Comparison of ENCODE assay signal across 25 mouse cellular contexts in genomic region chr1:172323298-172323697, GRCm38 (mm10). TPM values are rescaled to one million over a fixed set of nuclear protein-coding genes. Genes with fewer than 3 reads are reported as not detected.
A peak's percentile ranks its signal among the peaks of the same experiment; 100 is the strongest.
DNase-seq lines count a peak whose midpoint lies in the region; ATAC-seq and TF ChIP-seq lines count a peak whose summit lies in the region.
"Had no signal": no experiment of that assay in that cellular context is flagged by ENCODE, and none has a peak within 500 bp of the region (broad histone marks: within the 10 kb centered on the region; RNA-seq: fewer than 3 reads in every experiment).

No protein-coding gene starts in this region.

- DNase-seq in cerebellum, adult 9-11 months, result peak; percentile 30
- DNase-seq in cerebellum, postnatal 14 days, result no peak
- DNase-seq in hindbrain, embryonic 11.5 days (ENCODE audit: low spot score), result no peak
- no peak for DNase-seq in hindbrain, postnatal 0 days (ENCODE audit: low spot score)
- DNase-seq in right cerebral cortex, postnatal 14 days, result peak; percentile 6
- DNase-seq in right cerebral cortex, postnatal 25 days, result no peak
- no peak for DNase-seq in thymus, postnatal 25 days
- DNase-seq in thymus, postnatal 4 days, result no peak
- DNase-seq: adrenal gland, adult 2 months; heart, adult 11 months; heart, postnatal 10 days; kidney, postnatal 25 days; left cerebral cortex, postnatal 4 days; lung, postnatal 36 days had no signal

- peak overlapping the region; percentile 13; the same call in 1 of the 2 replicates for H3K27ac ChIP-seq in hindbrain, embryonic 11.5 days (ENCODE audit: low read depth, low read length)
- no peak overlapping the region for H3K27ac ChIP-seq in hindbrain, postnatal 0 days
- H3K27ac ChIP-seq: limb, embryonic 15.5 days; liver, embryonic 15.5 days; lung, embryonic 15.5 days; neural tube, embryonic 15.5 days had no signal

- no peak for ATAC-seq in hindbrain, embryonic 11.5 days (ENCODE audit: low FRiP score)
- ATAC-seq in hindbrain, postnatal 0 days, result no peak
- ATAC-seq: intestine, postnatal 0 days; midbrain, embryonic 16.5 days; Patski had no signal

- peaks cover 7% of the 10 kb centered on the region for H3K4me1 ChIP-seq in hindbrain, embryonic 11.5 days (replicated peaks; ENCODE audit: control insufficient read depth, insufficient read depth, low read length)
- H3K4me1 ChIP-seq in hindbrain, postnatal 0 days (ENCODE audit: insufficient read depth, low read length), result peaks cover 8% of the 10 kb centered on the region; the same call in 1 of the 2 replicates

- no peak overlapping the region for H3K9ac ChIP-seq in hindbrain, embryonic 11.5 days (ENCODE audit: low read depth, low read length)
- H3K9ac ChIP-seq in hindbrain, postnatal 0 days (replicated peaks; ENCODE audit: low read length), result no peak overlapping the region
- H3K9ac ChIP-seq: limb, embryonic 15.5 days; liver, embryonic 15.5 days; lung, embryonic 15.5 days; neural tube, embryonic 15.5 days had no signal

- 19% methylated on average over 5 of the region's 5 CpGs for WGBS in hindbrain, embryonic 11.5 days
- 28% methylated on average over 5 of the region's 5 CpGs for WGBS in hindbrain, postnatal 0 days

- H3K9me3 ChIP-seq in hindbrain, embryonic 11.5 days (ENCODE audit: control insufficient read depth, low read length), result no peaks in the 10 kb centered on the region
- H3K9me3 ChIP-seq in hindbrain, postnatal 0 days (ENCODE audit: low read length), result no peaks in the 10 kb centered on the region
- H3K9me3 ChIP-seq: heart, embryonic 12.5 days; limb, embryonic 15.5 days; liver, embryonic 15.5 days; lung, embryonic 15.5 days; neural tube, embryonic 15.5 days had no signal

- peaks cover 27% of the 10 kb centered on the region for H3K27me3 ChIP-seq in hindbrain, embryonic 11.5 days (ENCODE audit: control insufficient read depth, insufficient read depth, low read length)
- no peaks in the 10 kb centered on the region for H3K27me3 ChIP-seq in hindbrain, postnatal 0 days (ENCODE audit: insufficient read depth, low read length)
- H3K27me3 ChIP-seq: Patski had no signal

- H3K4me3 ChIP-seq in hindbrain, embryonic 11.5 days (ENCODE audit: low read depth, low read length), result no peak overlapping the region
- no peak overlapping the region for H3K4me3 ChIP-seq in hindbrain, postnatal 0 days (ENCODE audit: low read length)
- H3K4me3 ChIP-seq: heart, embryonic 12.5 days; limb, embryonic 15.5 days; liver, embryonic 15.5 days; lung, embryonic 15.5 days; myocyte; neural tube, embryonic 15.5 days had no signal

- TF ChIP-seq CTCF in hindbrain, postnatal 0 days (IDR thresholded peaks at IDR 0.05; ENCODE audit: low read depth), result no peak

- no peak overlapping the region for H3K4me2 ChIP-seq in hindbrain, embryonic 11.5 days (replicated peaks; ENCODE audit: low read depth, low read length)
- H3K4me2 ChIP-seq in hindbrain, postnatal 0 days (ENCODE audit: low read depth, low read length), result no peak overlapping the region
- H3K4me2 ChIP-seq: heart, embryonic 12.5 days; limb, embryonic 15.5 days; liver, embryonic 15.5 days; lung, embryonic 15.5 days; neural tube, embryonic 15.5 days had no signal

- H3K36me3 ChIP-seq in hindbrain, embryonic 11.5 days (ENCODE audit: control insufficient read depth, insufficient read depth, low read length), result no peaks in the 10 kb centered on the region
- 0 out of 2 replicates have a peak, but pooled peaks cover 12% of the 10 kb centered on the region for H3K36me3 ChIP-seq in hindbrain, postnatal 0 days (ENCODE audit: insufficient read depth, low read length)

RNA-seq across cellular contexts. Expression of gene Kcnj9, which starts 5.8 kb away (rescaled TPM):
- 0.17 and 0.46 TPM in 2 replicates for polyA plus RNA-seq in hindbrain, embryonic 11.5 days (2014; fragmentation: Nextera tagmentation; extraction: Ambion mirVana)
- total RNA-seq in hindbrain, postnatal 0 days (2014; rRNA removed), result 8.0 and 9.8 TPM in 2 replicates
- polyA plus RNA-seq in hindbrain, postnatal 0 days (2015; fragmentation: Nextera tagmentation; extraction: Ambion mirVana), result 3.6 and 4.2 TPM in 2 replicates
- total RNA-seq: heart, postnatal 10 days; megakaryocyte-erythroid progenitor cell, adult 5-6 weeks had no signal
- polyA plus RNA-seq: heart, embryonic 12.5 days; kidney, embryonic 14.5 days; liver, embryonic 15.5 days had no signal

RNA-seq across cellular contexts. Expression of gene Kcnj10, which starts 17.7 kb away (rescaled TPM):
- 0.73 TPM in 2 replicates for polyA plus RNA-seq in hindbrain, embryonic 11.5 days (2014; fragmentation: Nextera tagmentation; extraction: Ambion mirVana)
- total RNA-seq in hindbrain, postnatal 0 days (2014; rRNA removed), result 8.6 and 10.0 TPM in 2 replicates
- polyA plus RNA-seq in hindbrain, postnatal 0 days (2015; fragmentation: Nextera tagmentation; extraction: Ambion mirVana), result 5.4 and 5.6 TPM in 2 replicates
- polyA plus RNA-seq: heart, embryonic 12.5 days; myocyte had no signal

RNA-seq across cellular contexts. Expression of gene Atp1a2, which starts 25.4 kb away (rescaled TPM):
- polyA plus RNA-seq in hindbrain, embryonic 11.5 days (2014; fragmentation: Nextera tagmentation; extraction: Ambion mirVana), result 1.9 and 2.6 TPM in 2 replicates
- total RNA-seq in hindbrain, postnatal 0 days (2014; rRNA removed), result 546 and 572 TPM in 2 replicates
- 119 and 123 TPM in 2 replicates for polyA plus RNA-seq in hindbrain, postnatal 0 days (2015; fragmentation: Nextera tagmentation; extraction: Ambion mirVana)
- total RNA-seq: megakaryocyte-erythroid progenitor cell, adult 5-6 weeks had no signal

RNA-seq across cellular contexts. Expression of gene Pigm, which starts 53.0 kb away (rescaled TPM):
- polyA plus RNA-seq in hindbrain, embryonic 11.5 days (2014; fragmentation: Nextera tagmentation; extraction: Ambion mirVana), result 11.0 and 11.8 TPM in 2 replicates
- total RNA-seq in hindbrain, postnatal 0 days (2014; rRNA removed), result 12.2 and 14.7 TPM in 2 replicates
- 2.7 and 3.0 TPM in 2 replicates for polyA plus RNA-seq in hindbrain, postnatal 0 days (2015; fragmentation: Nextera tagmentation; extraction: Ambion mirVana)

Comparison
In these comparisons a context has a peak if more than half of its experiments do, and no peak if none do; other contexts are left out.
1. DNase-seq: peak in cerebellum, adult 9-11 months (single experiment) and right cerebral cortex, postnatal 14 days (single experiment); none in cerebellum, postnatal 14 days (0 of 2), hindbrain, embryonic 11.5 days (single experiment), hindbrain, postnatal 0 days (single experiment), right cerebral cortex, postnatal 25 days (single experiment), thymus, postnatal 25 days (single experiment) and thymus, postnatal 4 days (single experiment).
2. RNA of gene Atp1a2, which starts 25.4 kb away (polyA plus RNA-seq): 119 to 123 TPM in hindbrain, postnatal 0 days; 1.9 to 2.6 TPM in hindbrain, embryonic 11.5 days; every median in the first group is over 10 times any median in the second.